In the genomic region with DNA sequence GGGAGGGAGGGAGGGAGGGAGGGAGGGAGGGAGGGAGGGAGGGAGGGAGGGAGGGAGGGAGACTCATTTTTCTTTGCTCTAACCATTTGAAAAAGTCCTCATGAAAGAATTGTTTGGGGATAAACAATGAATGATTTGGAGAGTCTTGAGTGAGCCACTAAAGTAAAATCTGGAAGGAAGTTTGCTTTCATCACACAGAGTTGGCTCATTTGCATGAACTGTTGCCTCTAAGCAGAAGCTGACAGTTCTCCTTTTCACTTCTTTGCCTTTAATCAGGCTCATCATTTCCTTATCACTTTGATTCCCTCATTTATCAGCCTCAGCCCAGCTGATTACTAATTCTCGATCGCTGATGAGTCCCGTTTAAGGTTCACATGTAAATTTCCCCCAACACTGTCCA, we compare ENCODE assay signal across 25 mouse cellular contexts.
DNase-seq lines count a peak whose midpoint lies in the region; ATAC-seq and TF ChIP-seq lines count a peak whose summit lies in the region.
"Had no signal": no experiment of that assay in that cellular context is flagged by ENCODE, and none has a peak within 500 bp of the region (broad histone marks: within the 10 kb centered on the region; RNA-seq: fewer than 3 reads in every experiment).

No protein-coding gene starts in this region.

- no peak overlapping the region for H3K4me3 ChIP-seq in lung, postnatal 0 days (ENCODE audit: low read depth, low read length)
- H3K4me3 ChIP-seq in stomach, postnatal 0 days (ENCODE audit: low read depth, low read length), result no peak overlapping the region
- H3K4me3 ChIP-seq: embryonic facial prominence, embryonic 10.5 days; embryonic facial prominence, embryonic 13.5 days; erythroblast, embryonic 14.5 days; forebrain, embryonic 13.5 days; heart, adult 2 months; hindbrain, embryonic 12.5 days; hindbrain, embryonic 15.5 days had no signal

- DNase-seq in lung, postnatal 0 days (ENCODE audit: low spot score), result peak; percentile 53
- DNase-seq in lung, adult 18-20 months, result no peak
- DNase-seq in stomach, postnatal 0 days (ENCODE audit: low spot score), result no peak
- no peak for DNase-seq in left cerebral cortex, postnatal 4 days
- DNase-seq in kidney, postnatal 25 days, result no peak
- DNase-seq: adrenal gland, adult 8-10 months; adrenal gland, postnatal 25 days; B cell, adult 2 months; cerebellum, adult 11-12 months; cerebellum, adult 8-10 months; cerebellum, postnatal 10 days; cerebellum, postnatal 36 days; embryo, embryonic 11 days; gastrocnemius, postnatal 10 days; heart, adult 2 months had no signal

- H3K9me3 ChIP-seq in lung, postnatal 0 days (ENCODE audit: low read length), result no peaks in the 10 kb centered on the region
- no peaks in the 10 kb centered on the region for H3K9me3 ChIP-seq in stomach, postnatal 0 days (ENCODE audit: control insufficient read depth, low read length)
- H3K9me3 ChIP-seq: embryonic facial prominence, embryonic 10.5 days; embryonic facial prominence, embryonic 13.5 days; forebrain, embryonic 13.5 days; hindbrain, embryonic 12.5 days; hindbrain, embryonic 15.5 days had no signal

- no peaks in the 10 kb centered on the region for H3K27me3 ChIP-seq in lung, postnatal 0 days (replicated peaks; ENCODE audit: insufficient read depth, low read length)
- H3K27me3 ChIP-seq in stomach, postnatal 0 days (ENCODE audit: control insufficient read depth, insufficient read depth, low read length), result no peaks in the 10 kb centered on the region
- H3K27me3 ChIP-seq: forebrain, embryonic 13.5 days; hindbrain, embryonic 12.5 days; hindbrain, embryonic 15.5 days had no signal

- no peak for TF ChIP-seq CTCF in lung, postnatal 0 days (IDR thresholded peaks at IDR 0.05)
- TF ChIP-seq CTCF in stomach, postnatal 0 days (IDR thresholded peaks at IDR 0.05; ENCODE audit: low read depth), result 0 out of 2 replicates have a peak, but pooled peaks have one; percentile 6

- no peak overlapping the region for H3K9ac ChIP-seq in lung, postnatal 0 days (replicated peaks; ENCODE audit: low read depth)
- no peak overlapping the region for H3K9ac ChIP-seq in stomach, postnatal 0 days (ENCODE audit: low read length)
- H3K9ac ChIP-seq: embryonic facial prominence, embryonic 13.5 days; forebrain, embryonic 13.5 days; hindbrain, embryonic 12.5 days; hindbrain, embryonic 15.5 days had no signal

- no peak for TF ChIP-seq EP300 in lung, postnatal 0 days (IDR thresholded peaks at IDR 0.05)
- TF ChIP-seq EP300 in stomach, postnatal 0 days (optimal IDR thresholded peaks at IDR 0.05), result no peak

- no peaks in the 10 kb centered on the region for H3K4me1 ChIP-seq in lung, postnatal 0 days (ENCODE audit: insufficient read depth, low read depth, low read length)
- no peaks in the 10 kb centered on the region for H3K4me1 ChIP-seq in stomach, postnatal 0 days (replicated peaks; ENCODE audit: control insufficient read depth, insufficient read depth)
- H3K4me1 ChIP-seq: embryonic facial prominence, embryonic 10.5 days; embryonic facial prominence, embryonic 13.5 days; forebrain, embryonic 13.5 days; hindbrain, embryonic 12.5 days; hindbrain, embryonic 15.5 days had no signal

- 86% methylated on average over 3 of the region's 3 CpGs for WGBS in lung, postnatal 0 days
- WGBS in stomach, postnatal 0 days, result 75% methylated on average over 3 of the region's 3 CpGs

- intact Hi-C loops in left cerebral cortex, postnatal 4 days (cut with DNase I), result no loop called here

- H3K27ac ChIP-seq in lung, postnatal 0 days (ENCODE audit: low read length), result no peak overlapping the region
- no peak overlapping the region for H3K27ac ChIP-seq in stomach, postnatal 0 days (replicated peaks)
- H3K27ac ChIP-seq: embryonic facial prominence, embryonic 10.5 days; embryonic facial prominence, embryonic 13.5 days; forebrain, embryonic 13.5 days; heart, adult 2 months; hindbrain, embryonic 12.5 days; hindbrain, embryonic 15.5 days had no signal

- H3K36me3 ChIP-seq in lung, postnatal 0 days (ENCODE audit: insufficient read depth, low read length), result no peaks in the 10 kb centered on the region
- H3K36me3 ChIP-seq in stomach, postnatal 0 days (ENCODE audit: control insufficient read depth, insufficient read depth, low read length), result no peaks in the 10 kb centered on the region
- H3K36me3 ChIP-seq: embryonic facial prominence, embryonic 10.5 days; embryonic facial prominence, embryonic 13.5 days; hindbrain, embryonic 12.5 days; hindbrain, embryonic 15.5 days had no signal

- ATAC-seq in lung, postnatal 0 days, result peak; percentile 41
- peak; percentile 85 for ATAC-seq in megakaryocyte, adult 5-6 weeks (ENCODE audit: poor library complexity, severe bottlenecking)
- no peak for ATAC-seq in stomach, postnatal 0 days (ENCODE audit: low FRiP score, low TSS enrichment)
- ATAC-seq: activated CD4-positive, CD25-positive, alpha-beta regulatory T cell, adult 4 months; forebrain, embryonic 13.5 days; forebrain, embryonic 16.5 days had no signal

- H3K4me2 ChIP-seq in lung, postnatal 0 days (replicated peaks; ENCODE audit: low read depth, low read length), result no peak overlapping the region
- H3K4me2 ChIP-seq in stomach, postnatal 0 days (replicated peaks; ENCODE audit: low read depth), result no peak overlapping the region
- H3K4me2 ChIP-seq: embryonic facial prominence, embryonic 13.5 days; forebrain, embryonic 13.5 days; heart, embryonic 11.5 days; hindbrain, embryonic 12.5 days; hindbrain, embryonic 15.5 days had no signal
